Mouse (Mus musculus) testis, adult 2 months (tissue): ENCODE results near the gene Kcnd3.

Experiments used
- CTCF ChIP-seq: fragments of 200-500 bp; IDR thresholded peaks from 2 replicates; pipeline ENCODE4 v1.5.1; 2012; ENCODE audit warnings: low read depth, mild to moderate bottlenecking, inconsistent platforms, low read length, moderate library complexity; ENCODE audit not compliant: control insufficient read depth, insufficient read depth, insufficient replicate concordance
- POLR2A ChIP-seq: fragments of 200-500 bp; IDR thresholded peaks from 2 replicates; pipeline ENCODE4 v1.6.1; 2012; ENCODE audit warnings: low read depth, mild to moderate bottlenecking, inconsistent platforms, low read length, moderate library complexity; ENCODE audit not compliant: control insufficient read depth

DNA sequence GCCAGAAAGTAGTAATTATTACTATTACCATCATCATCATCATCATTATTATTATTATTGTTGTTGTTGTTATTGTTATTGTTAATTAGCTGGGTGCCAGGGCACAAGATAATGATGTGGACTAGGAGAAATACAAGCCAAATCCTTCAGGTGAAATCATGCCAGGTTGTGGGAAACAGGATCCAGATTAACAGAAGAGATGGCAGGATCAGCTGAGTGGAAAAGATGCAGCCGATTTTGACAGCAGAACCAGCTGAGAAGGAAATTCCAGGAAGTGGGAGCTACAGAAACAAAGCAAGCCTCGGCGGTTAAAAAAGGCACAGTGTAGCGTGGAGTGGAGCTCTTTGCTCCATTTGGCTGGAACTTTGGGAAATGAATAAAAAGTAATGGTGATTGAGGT, 171.0 kb downstream of the Kcnd3 start:
- TF ChIP-seq CTCF (no peak), POLR2A (no peak)
